8 mouse cellular contexts compared by ENCODE assay signal in genomic region chr11:84916703-84917300, GRCm38 (mm10). TPM values are rescaled to one million over a fixed set of nuclear protein-coding genes. Genes with fewer than 3 reads are reported as not detected.
DNase-seq lines count a peak whose midpoint lies in the region; ATAC-seq lines count a peak whose summit lies in the region.

No protein-coding gene starts in this region.

- peaks cover 28% of the 10 kb centered on the region for H3K36me3 ChIP-seq in erythroblast, embryonic 14.5 days (ENCODE audit: control insufficient read depth)
- H3K36me3 ChIP-seq in forebrain, embryonic 14.5 days (ENCODE audit: control insufficient read depth, insufficient read depth, low read length) = peaks cover 12% of the 10 kb centered on the region
- peaks cover 29% of the 10 kb centered on the region for H3K36me3 ChIP-seq in liver, embryonic 13.5 days

- peak overlapping the region; percentile 76 for H3K4me3 ChIP-seq in erythroblast, embryonic 14.5 days (replicated peaks)
- peak overlapping the region; percentile 92 for H3K4me3 ChIP-seq in forebrain, embryonic 14.5 days (ENCODE audit: low read depth, low read length)
- H3K4me3 ChIP-seq in liver, embryonic 13.5 days (replicated peaks) = peak overlapping the region; percentile 91

- H3K9ac ChIP-seq in forebrain, embryonic 14.5 days (ENCODE audit: low read length) = peak overlapping the region; percentile 78; the same call in 1 of the 2 replicates
- peak overlapping the region; percentile 93; the same call in 1 of the 2 replicates for H3K9ac ChIP-seq in liver, embryonic 13.5 days

- H3K9me3 ChIP-seq in erythroblast, embryonic 14.5 days (ENCODE audit: control insufficient read depth, low read length) = no peaks in the 10 kb centered on the region
- no peaks in the 10 kb centered on the region for H3K9me3 ChIP-seq in forebrain, embryonic 14.5 days (replicated peaks; ENCODE audit: control insufficient read depth, low read length)
- H3K9me3 ChIP-seq in liver, embryonic 13.5 days (replicated peaks) = no peaks in the 10 kb centered on the region

- peaks cover under 1% of the 10 kb centered on the region; the same call in 1 of the 2 replicates for H3K27me3 ChIP-seq in erythroblast, embryonic 14.5 days (ENCODE audit: control insufficient read depth)
- H3K27me3 ChIP-seq in forebrain, embryonic 14.5 days (replicated peaks; ENCODE audit: control insufficient read depth, insufficient read depth, low read length) = no peaks in the 10 kb centered on the region
- no peaks in the 10 kb centered on the region for H3K27me3 ChIP-seq in liver, embryonic 13.5 days

- peak; percentile 66 for DNase-seq in 3T3-L1 (ENCODE audit: low read depth, low spot score)
- no peak for DNase-seq in forebrain, embryonic 14.5 days (ENCODE audit: low spot score)
- no peak for DNase-seq in liver, embryonic 13.5 days
- DNase-seq in natural killer cell, adult 2 months (ENCODE audit: low spot score in 2 of 2) = no peak
- no peak for DNase-seq in layer of hippocampus, postnatal 36 days

- H3K27ac ChIP-seq in forebrain, embryonic 14.5 days (ENCODE audit: low read depth, low read length) = no peak overlapping the region
- H3K27ac ChIP-seq in liver, embryonic 13.5 days = no peak overlapping the region

- 63% methylated on average over 7 of the region's 7 CpGs for WGBS in forebrain, embryonic 14.5 days
- 60% methylated on average over 7 of the region's 7 CpGs for WGBS in liver, embryonic 13.5 days (ENCODE audit: insufficient replicate concordance)

- no peak for ATAC-seq in erythroblast, adult 5-6 weeks (replicated peaks; ENCODE audit: low FRiP score, poor library complexity, severe bottlenecking)
- ATAC-seq in forebrain, embryonic 14.5 days = no peak; the same call in 1 of the 2 replicates
- no peak for ATAC-seq in liver, embryonic 13.5 days (ENCODE audit: low read depth)
- no peak for ATAC-seq in activated CD4-positive, CD25-positive, alpha-beta regulatory T cell, adult 4 months

- H3K4me1 ChIP-seq in erythroblast, embryonic 14.5 days (ENCODE audit: control insufficient read depth) = peaks cover 53% of the 10 kb centered on the region
- H3K4me1 ChIP-seq in forebrain, embryonic 14.5 days (ENCODE audit: control insufficient read depth, insufficient read depth, low read length) = peaks cover 5% of the 10 kb centered on the region; the same call in 1 of the 2 replicates
- H3K4me1 ChIP-seq in liver, embryonic 13.5 days (replicated peaks) = peaks cover 44% of the 10 kb centered on the region

- H3K4me2 ChIP-seq in forebrain, embryonic 14.5 days (ENCODE audit: low read length) = peak overlapping the region; percentile 78
- H3K4me2 ChIP-seq in liver, embryonic 13.5 days = peak overlapping the region; percentile 82

RNA-seq across cellular contexts. Expression of gene Znhit3, which starts 0.6 kb away (rescaled TPM):
- 0.20 and 0.47 TPM in 2 replicates for polyA plus RNA-seq in erythroblast, embryonic 14.5 days (2012)
- total RNA-seq in erythroblast, adult 5-6 weeks (2015; ENCODE audit: low replicate concordance) = 1.5 and 6.5 TPM in 2 replicates
- total RNA-seq in erythroblast, adult 5-6 weeks (2017; ENCODE audit: low replicate concordance) = 3.7 and 9.1 TPM in 2 replicates
- polyA plus RNA-seq in forebrain, embryonic 14.5 days (2014; fragmentation: Nextera tagmentation; extraction: Ambion mirVana) = 70.7 and 78.3 TPM in 2 replicates
- polyA plus RNA-seq in liver, embryonic 13.5 days (2015; fragmentation: Nextera tagmentation; extraction: Ambion mirVana) = 53.5 and 54.9 TPM in 2 replicates
- 10 to 100 TPM; 34.7 to 35.7 TPM for polyA plus RNA-seq in activated CD4-positive, CD25-positive, alpha-beta regulatory T cell, adult 4 months (2017; shearing (Covaris generic))
- 10 to 100 TPM; 31.3 to 33.7 TPM for total RNA-seq in layer of hippocampus, postnatal 36 days (2021)

RNA-seq across cellular contexts. Expression of gene Pigw, which starts 36.7 kb away (rescaled TPM):
- 0.11 and 0.14 TPM in 2 replicates for polyA plus RNA-seq in erythroblast, embryonic 14.5 days (2012)
- total RNA-seq in erythroblast, adult 5-6 weeks (2015; ENCODE audit: low replicate concordance) = 0.63 and 0.96 TPM in 2 replicates
- 1.2 and 2.6 TPM in 2 replicates for total RNA-seq in erythroblast, adult 5-6 weeks (2017; ENCODE audit: low replicate concordance)
- 3.8 and 4.4 TPM in 2 replicates for polyA plus RNA-seq in forebrain, embryonic 14.5 days (2014; fragmentation: Nextera tagmentation; extraction: Ambion mirVana)
- 2.3 and 2.5 TPM in 2 replicates for polyA plus RNA-seq in liver, embryonic 13.5 days (2015; fragmentation: Nextera tagmentation; extraction: Ambion mirVana)
- 1 to 10 TPM; 1.5 to 3.2 TPM for polyA plus RNA-seq in activated CD4-positive, CD25-positive, alpha-beta regulatory T cell, adult 4 months (2017; shearing (Covaris generic))
- 1 to 10 TPM; 8.2 to 8.4 TPM for total RNA-seq in layer of hippocampus, postnatal 36 days (2021)

RNA-seq across cellular contexts. Expression of gene Myo19, which starts 36.9 kb away (rescaled TPM):
- 1.1 and 1.2 TPM in 2 replicates for polyA plus RNA-seq in erythroblast, embryonic 14.5 days (2012)
- 2.3 and 4.8 TPM in 2 replicates for total RNA-seq in erythroblast, adult 5-6 weeks (2015; ENCODE audit: low replicate concordance)
- total RNA-seq in erythroblast, adult 5-6 weeks (2017; ENCODE audit: low replicate concordance) = 0.94 and 3.6 TPM in 2 replicates
- 5.2 and 5.7 TPM in 2 replicates for polyA plus RNA-seq in forebrain, embryonic 14.5 days (2014; fragmentation: Nextera tagmentation; extraction: Ambion mirVana)
- 3.4 and 5.2 TPM in 2 replicates for polyA plus RNA-seq in liver, embryonic 13.5 days (2015; fragmentation: Nextera tagmentation; extraction: Ambion mirVana)
- polyA plus RNA-seq in activated CD4-positive, CD25-positive, alpha-beta regulatory T cell, adult 4 months (2017; shearing (Covaris generic)) = 1 to 10 TPM; 2.3 to 3.2 TPM
- total RNA-seq in layer of hippocampus, postnatal 36 days (2021) = 1 to 10 TPM; 7.0 to 8.6 TPM

RNA-seq across cellular contexts. Expression of gene Car4, which starts 40.8 kb away (rescaled TPM):
- not detected in 2 replicates for polyA plus RNA-seq in erythroblast, embryonic 14.5 days (2012)
- total RNA-seq in erythroblast, adult 5-6 weeks (2015; ENCODE audit: low replicate concordance) = not detected in 2 replicates
- total RNA-seq in erythroblast, adult 5-6 weeks (2017; ENCODE audit: low replicate concordance) = not detected in 2 replicates
- polyA plus RNA-seq in forebrain, embryonic 14.5 days (2014; fragmentation: Nextera tagmentation; extraction: Ambion mirVana) = 2.7 and 3.8 TPM in 2 replicates
- polyA plus RNA-seq in liver, embryonic 13.5 days (2015; fragmentation: Nextera tagmentation; extraction: Ambion mirVana) = 0.97 and 1.3 TPM in 2 replicates
- polyA plus RNA-seq in activated CD4-positive, CD25-positive, alpha-beta regulatory T cell, adult 4 months (2017; shearing (Covaris generic)) = not detected
- total RNA-seq in layer of hippocampus, postnatal 36 days (2021) = 10 to 100 TPM; 81.8 to 83.1 TPM

RNA-seq across cellular contexts. Expression of gene Ggnbp2, which starts 46.2 kb away (rescaled TPM):
- polyA plus RNA-seq in erythroblast, embryonic 14.5 days (2012) = 10.5 and 13.1 TPM in 2 replicates
- total RNA-seq in erythroblast, adult 5-6 weeks (2015; ENCODE audit: low replicate concordance) = 150 and 159 TPM in 2 replicates
- 179 and 325 TPM in 2 replicates for total RNA-seq in erythroblast, adult 5-6 weeks (2017; ENCODE audit: low replicate concordance)
- polyA plus RNA-seq in forebrain, embryonic 14.5 days (2014; fragmentation: Nextera tagmentation; extraction: Ambion mirVana) = 55.2 and 63.8 TPM in 2 replicates
- polyA plus RNA-seq in liver, embryonic 13.5 days (2015; fragmentation: Nextera tagmentation; extraction: Ambion mirVana) = 57.8 and 62.1 TPM in 2 replicates
- 100 to 1,000 TPM in 1 of 2 experiments, 10 to 100 TPM in 1; 84.9 to 107 TPM for polyA plus RNA-seq in activated CD4-positive, CD25-positive, alpha-beta regulatory T cell, adult 4 months (2017; shearing (Covaris generic))
- total RNA-seq in layer of hippocampus, postnatal 36 days (2021) = 10 to 100 TPM; 82.3 to 84.1 TPM

Comparison
In these comparisons a context has a peak if more than half of its experiments do, and no peak if none do; other contexts are left out.
1. RNA of gene Znhit3, which starts 0.6 kb away (polyA plus RNA-seq): 70.7 to 78.3 TPM in forebrain, embryonic 14.5 days, 53.5 to 54.9 TPM in liver, embryonic 13.5 days and 34.7 to 35.7 TPM in activated CD4-positive, CD25-positive, alpha-beta regulatory T cell, adult 4 months; 0.20 to 0.47 TPM in erythroblast, embryonic 14.5 days; every median in the first group is over 10 times any median in the second.
2. Peak in every context shown above with its lines, with median percentiles within 50 percentile points of each other: H3K4me3 ChIP-seq.